Mouse (Mus musculus): Measurements from ENCODE around the gene Ski. TPM values are rescaled to one million over a fixed set of nuclear protein-coding genes. Genes with fewer than 3 reads are reported as not detected.
A peak's percentile ranks its signal among the peaks of the same experiment; 100 is the strongest.

Gene Ski
- polyA plus RNA-seq, 1 experiment from 2014 or later = 11.1 TPM

GRCm38 (mm10) chr4:155189711-155190139 lies 32.7 kb downstream of the Ski start:
- 3% methylated on average over 4 of the region's 4 CpGs for WGBS
- Histone ChIP-seq H3K4me1 (ENCODE audit: control insufficient read depth, insufficient read depth, low read depth, low read length) (peaks cover 40% of the 10 kb centered on the region), H3K27me3 (replicated peaks; ENCODE audit: control insufficient read depth, insufficient read depth, low read length) (no peaks in the 10 kb centered on the region), H3K4me2 (ENCODE audit: low read length) (no peak overlapping the region), H3K4me3 (ENCODE audit: low read length) (no peak overlapping the region), H3K36me3 (ENCODE audit: control insufficient read depth, insufficient read depth, low read length) (no peaks in the 10 kb centered on the region), H3K9me3 (ENCODE audit: control insufficient read depth, low read length) (no peaks in the 10 kb centered on the region), H3K27ac (ENCODE audit: low read depth, low read length) (peak overlapping the region; percentile 8; the same call in 1 of the 2 replicates), H3K9ac (ENCODE audit: low read depth, low read length) (no peak overlapping the region)
- no peak for ATAC-seq

DNA sequence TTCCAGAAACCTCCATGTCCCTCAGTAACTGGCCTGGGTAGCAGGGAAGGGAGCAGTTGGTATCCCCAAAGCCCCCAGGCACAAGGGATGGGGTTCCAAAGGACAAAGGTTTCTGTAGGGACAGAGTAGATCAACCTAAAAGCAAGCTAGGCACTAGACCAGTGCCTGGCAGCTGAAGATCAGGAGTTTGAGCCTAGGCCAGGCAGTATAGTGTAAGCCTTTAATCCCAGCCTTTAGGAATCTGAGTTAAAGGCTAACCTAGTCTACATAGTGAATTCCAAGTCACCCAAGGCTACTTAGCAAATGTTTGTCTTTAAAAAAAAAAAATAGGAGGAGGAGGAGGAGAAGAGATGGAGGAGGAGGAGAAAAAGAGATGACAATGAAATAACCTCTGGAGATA lies 33.6 kb downstream of the Ski start:
- Histone ChIP-seq H3K9me3 (ENCODE audit: control insufficient read depth, low read length) (no peaks in the 10 kb centered on the region), H3K9ac (ENCODE audit: low read depth, low read length) (no peak overlapping the region), H3K4me3 (ENCODE audit: low read length) (no peak overlapping the region), H3K4me1 (ENCODE audit: control insufficient read depth, insufficient read depth, low read depth, low read length) (peaks cover 49% of the 10 kb centered on the region), H3K4me2 (ENCODE audit: low read length) (no peak overlapping the region), H3K36me3 (ENCODE audit: control insufficient read depth, insufficient read depth, low read length) (no peaks in the 10 kb centered on the region), H3K27ac (ENCODE audit: low read depth, low read length) (no peak overlapping the region), H3K27me3 (replicated peaks; ENCODE audit: control insufficient read depth, insufficient read depth, low read length) (no peaks in the 10 kb centered on the region)
- no peak for ATAC-seq

GRCm38 (mm10) chr4:155188341-155188740 lies 34.1 kb downstream of the Ski start:
- H3K4me2 ChIP-seq (ENCODE audit: low read length) = no peak overlapping the region
- H3K4me1 ChIP-seq (ENCODE audit: control insufficient read depth, insufficient read depth, low read depth, low read length) = peaks cover 49% of the 10 kb centered on the region
- no peak overlapping the region for H3K9ac ChIP-seq (ENCODE audit: low read depth, low read length)
- no peaks in the 10 kb centered on the region for H3K9me3 ChIP-seq (ENCODE audit: control insufficient read depth, low read length)
- ATAC-seq = no peak
- no peak overlapping the region for H3K27ac ChIP-seq (ENCODE audit: low read depth, low read length)
- no peaks in the 10 kb centered on the region for H3K36me3 ChIP-seq (ENCODE audit: control insufficient read depth, insufficient read depth, low read length)
- no peak overlapping the region for H3K4me3 ChIP-seq (ENCODE audit: low read length)
- H3K27me3 ChIP-seq (replicated peaks; ENCODE audit: control insufficient read depth, insufficient read depth, low read length) = no peaks in the 10 kb centered on the region
- 8% methylated on average over 8 of the region's 8 CpGs for WGBS

DNA sequence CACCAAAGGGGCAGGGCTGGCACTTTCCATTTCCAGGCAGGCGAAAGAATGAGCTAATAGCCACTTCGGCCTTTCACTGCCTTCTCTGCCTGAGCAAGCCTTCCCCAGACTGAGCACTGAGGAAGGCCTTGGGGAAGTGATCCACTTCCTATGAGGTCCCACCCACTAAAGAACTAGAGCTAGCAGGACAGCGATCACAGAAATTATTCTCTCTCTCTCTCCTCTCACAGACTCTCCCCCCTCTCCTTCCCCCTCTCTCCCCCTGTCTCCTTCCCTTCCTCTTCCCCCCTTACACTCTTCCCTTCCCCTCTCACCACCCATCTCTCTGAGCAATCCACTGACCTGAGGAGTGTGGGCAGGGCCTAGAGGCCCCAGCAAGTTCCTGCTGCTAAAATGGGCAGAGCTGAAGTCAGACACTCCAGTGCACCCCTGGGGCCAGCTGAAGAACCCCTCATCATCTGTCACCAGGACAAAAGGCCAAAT lies 35.2 kb downstream of the Ski start:
- 42% methylated on average over 3 of the region's 3 CpGs for WGBS
- Histone ChIP-seq H3K9ac (ENCODE audit: low read depth, low read length) (no peak overlapping the region), H3K36me3 (ENCODE audit: control insufficient read depth, insufficient read depth, low read length) (no peaks in the 10 kb centered on the region), H3K9me3 (ENCODE audit: control insufficient read depth, low read length) (no peaks in the 10 kb centered on the region), H3K27me3 (replicated peaks; ENCODE audit: control insufficient read depth, insufficient read depth, low read length) (no peaks in the 10 kb centered on the region), H3K4me1 (ENCODE audit: control insufficient read depth, insufficient read depth, low read depth, low read length) (peaks cover 49% of the 10 kb centered on the region), H3K27ac (ENCODE audit: low read depth, low read length) (no peak overlapping the region), H3K4me2 (ENCODE audit: low read length) (no peak overlapping the region), H3K4me3 (ENCODE audit: low read length) (no peak overlapping the region)
- ATAC-seq = no peak

DNA sequence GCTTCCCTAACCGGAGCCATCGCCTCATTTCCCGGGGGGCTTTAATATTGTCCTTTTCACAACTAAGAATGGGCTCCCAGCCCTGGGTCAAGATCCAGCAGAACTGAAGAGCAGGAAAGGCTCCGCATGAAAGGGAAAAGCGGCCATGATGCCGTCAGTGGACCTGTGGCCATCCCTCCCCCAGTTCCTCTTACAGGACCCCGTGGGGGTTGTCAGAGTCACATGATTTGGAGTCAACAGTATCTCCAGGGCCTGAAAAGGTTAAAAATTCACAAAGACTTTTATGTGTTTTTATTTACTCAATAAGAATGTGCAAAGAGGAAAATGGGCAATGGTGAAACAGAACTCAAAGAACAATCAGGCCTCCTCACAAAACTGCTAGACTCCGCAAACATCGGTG lies 36.5 kb downstream of the Ski start:
- Histone ChIP-seq H3K4me1 (ENCODE audit: control insufficient read depth, insufficient read depth, low read depth, low read length) (peaks cover 49% of the 10 kb centered on the region), H3K36me3 (ENCODE audit: control insufficient read depth, insufficient read depth, low read length) (no peaks in the 10 kb centered on the region), H3K27ac (ENCODE audit: low read depth, low read length) (no peak overlapping the region), H3K27me3 (replicated peaks; ENCODE audit: control insufficient read depth, insufficient read depth, low read length) (no peaks in the 10 kb centered on the region), H3K4me3 (ENCODE audit: low read length) (no peak overlapping the region), H3K9ac (ENCODE audit: low read depth, low read length) (no peak overlapping the region), H3K4me2 (ENCODE audit: low read length) (no peak overlapping the region), H3K9me3 (ENCODE audit: control insufficient read depth, low read length) (no peaks in the 10 kb centered on the region)
- 78% methylated on average over 9 of the region's 9 CpGs for WGBS
- no peak for ATAC-seq

DNA sequence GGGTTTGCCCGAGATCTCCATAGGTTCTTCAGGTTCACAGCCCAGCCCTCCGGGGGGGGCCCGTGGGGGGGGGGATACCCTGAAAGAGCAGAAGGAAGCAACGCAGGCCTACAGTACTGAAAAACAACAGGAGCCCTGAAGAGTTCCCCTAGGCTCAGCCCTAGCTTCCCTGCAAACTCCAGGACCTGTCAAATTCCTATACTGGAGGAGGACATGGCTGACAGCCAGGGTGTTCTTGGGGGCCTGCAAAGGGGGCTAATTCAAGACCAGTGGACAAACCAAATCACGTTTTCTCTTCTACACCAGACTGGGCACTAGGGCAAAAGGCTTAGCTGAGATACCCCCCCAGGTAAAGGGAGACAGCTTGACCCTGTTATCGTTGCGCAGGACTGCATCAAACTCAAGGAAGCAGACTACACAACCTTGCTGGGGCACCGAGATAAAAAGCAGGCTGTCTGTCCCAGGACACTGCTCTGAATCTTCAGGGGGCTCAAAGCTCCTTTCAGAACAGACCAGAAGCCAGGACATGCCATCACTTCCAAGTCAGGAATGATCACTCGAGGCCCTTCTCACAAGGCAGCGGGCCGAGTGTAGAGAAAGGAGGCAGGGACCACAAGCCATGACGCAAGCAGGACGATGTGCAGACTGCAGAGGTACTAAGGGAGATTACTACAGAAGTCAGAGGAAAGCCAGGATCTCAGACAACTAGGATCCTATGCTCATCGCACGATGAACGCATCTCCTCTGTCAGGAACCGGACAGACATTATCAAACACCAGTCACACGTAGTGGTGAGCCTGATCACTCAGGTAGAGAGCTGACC lies 37.9 kb downstream of the Ski start:
- ATAC-seq = no peak
- Histone ChIP-seq H3K27ac (ENCODE audit: low read depth, low read length) (no peak overlapping the region), H3K9me3 (ENCODE audit: control insufficient read depth, low read length) (no peaks in the 10 kb centered on the region), H3K4me1 (ENCODE audit: control insufficient read depth, insufficient read depth, low read depth, low read length) (peaks cover 38% of the 10 kb centered on the region), H3K4me3 (ENCODE audit: low read length) (no peak overlapping the region), H3K36me3 (ENCODE audit: control insufficient read depth, insufficient read depth, low read length) (no peaks in the 10 kb centered on the region), H3K9ac (ENCODE audit: low read depth, low read length) (no peak overlapping the region), H3K27me3 (replicated peaks; ENCODE audit: control insufficient read depth, insufficient read depth, low read length) (no peaks in the 10 kb centered on the region), H3K4me2 (ENCODE audit: low read length) (no peak overlapping the region)
- WGBS = 71% methylated on average over 18 of the region's 18 CpGs

DNA sequence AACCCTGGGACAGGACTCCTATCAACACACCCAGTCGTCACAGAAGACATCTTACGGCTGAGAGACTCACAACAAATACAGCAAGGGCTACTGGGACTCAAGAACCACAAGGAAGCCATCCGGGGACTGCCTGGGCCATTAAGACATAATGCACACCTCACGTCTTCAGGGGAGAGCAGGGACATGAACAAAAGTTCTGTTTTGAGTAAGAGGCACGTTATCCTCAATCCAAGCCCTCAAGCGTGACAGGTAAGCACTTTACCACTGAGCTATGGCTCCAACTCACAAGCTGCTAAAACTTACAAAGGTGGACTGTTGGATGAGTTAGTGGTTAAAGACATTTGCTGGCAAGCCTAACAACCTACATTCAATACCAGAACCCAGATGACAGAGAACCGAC lies 39.2 kb downstream of the Ski start:
- Histone ChIP-seq H3K9me3 (ENCODE audit: control insufficient read depth, low read length) (no peaks in the 10 kb centered on the region), H3K4me2 (ENCODE audit: low read length) (no peak overlapping the region), H3K4me3 (ENCODE audit: low read length) (no peak overlapping the region), H3K4me1 (ENCODE audit: control insufficient read depth, insufficient read depth, low read depth, low read length) (peaks cover 41% of the 10 kb centered on the region), H3K36me3 (ENCODE audit: control insufficient read depth, insufficient read depth, low read length) (no peaks in the 10 kb centered on the region), H3K27me3 (replicated peaks; ENCODE audit: control insufficient read depth, insufficient read depth, low read length) (no peaks in the 10 kb centered on the region), H3K9ac (ENCODE audit: low read depth, low read length) (no peak overlapping the region), H3K27ac (ENCODE audit: low read depth, low read length) (no peak overlapping the region)
- 84% methylated on average over 7 of the region's 7 CpGs for WGBS
- ATAC-seq = no peak

DNA sequence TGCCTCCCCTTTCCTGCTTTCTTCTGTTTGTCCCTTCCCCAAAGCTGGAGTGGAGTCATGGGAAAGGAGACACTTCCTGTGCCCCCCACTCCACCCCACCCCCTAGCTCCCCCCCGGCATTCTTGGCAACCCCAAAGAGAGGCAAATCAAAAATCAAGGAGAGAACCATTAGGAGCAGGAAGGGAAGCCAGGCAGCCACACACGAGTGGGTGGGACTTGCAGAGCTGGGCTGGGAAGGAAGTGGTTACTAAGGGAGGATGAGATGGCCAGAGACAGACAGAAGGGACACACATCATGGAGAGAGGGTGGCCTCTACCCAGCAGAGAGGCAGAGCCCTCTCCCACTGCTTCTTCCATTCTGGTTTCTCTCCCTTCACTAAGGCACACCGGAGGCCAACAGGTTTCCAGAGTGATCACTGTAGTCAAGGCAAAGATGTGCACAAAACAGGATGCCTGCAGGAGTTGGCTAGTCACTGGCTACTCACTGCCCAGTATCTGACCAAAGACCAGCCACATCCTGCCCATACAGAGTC lies 43.3 kb downstream of the Ski start:
- no peaks in the 10 kb centered on the region for H3K9me3 ChIP-seq (ENCODE audit: control insufficient read depth, low read length)
- no peak overlapping the region for H3K9ac ChIP-seq (ENCODE audit: low read depth, low read length)
- 27% methylated on average over 3 of the region's 3 CpGs for WGBS
- H3K36me3 ChIP-seq (ENCODE audit: control insufficient read depth, insufficient read depth, low read length) = no peaks in the 10 kb centered on the region
- no peak overlapping the region for H3K4me3 ChIP-seq (ENCODE audit: low read length)
- peak; percentile 32; the same call in 1 of the 2 replicates for ATAC-seq
- H3K4me2 ChIP-seq (ENCODE audit: low read length) = no peak overlapping the region
- no peaks in the 10 kb centered on the region for H3K27me3 ChIP-seq (replicated peaks; ENCODE audit: control insufficient read depth, insufficient read depth, low read length)
- H3K27ac ChIP-seq (ENCODE audit: low read depth, low read length) = peak overlapping the region; percentile 71
- peaks cover 43% of the 10 kb centered on the region for H3K4me1 ChIP-seq (ENCODE audit: control insufficient read depth, insufficient read depth, low read depth, low read length)

GRCm38 (mm10) chr4:155178274-155178673 lies 44.1 kb downstream of the Ski start:
- Histone ChIP-seq H3K4me1 (ENCODE audit: control insufficient read depth, insufficient read depth, low read depth, low read length) (peaks cover 48% of the 10 kb centered on the region), H3K4me2 (ENCODE audit: low read length) (peak overlapping the region; percentile 24), H3K27me3 (replicated peaks; ENCODE audit: control insufficient read depth, insufficient read depth, low read length) (no peaks in the 10 kb centered on the region), H3K4me3 (ENCODE audit: low read length) (no peak overlapping the region), H3K9ac (ENCODE audit: low read depth, low read length) (peak overlapping the region; percentile 35), H3K9me3 (ENCODE audit: control insufficient read depth, low read length) (no peaks in the 10 kb centered on the region), H3K27ac (ENCODE audit: low read depth, low read length) (peak overlapping the region; percentile 71), H3K36me3 (ENCODE audit: control insufficient read depth, insufficient read depth, low read length) (no peaks in the 10 kb centered on the region)
- 9% methylated on average over 6 of the region's 6 CpGs for WGBS
- peak; percentile 66; the same call in 1 of the 2 replicates for ATAC-seq
